Mouse (Mus musculus): Measurements from ENCODE around the gene Arrdc2.

Arrdc2 gene

GRCm38 (mm10) chr8:70797081-70798070 is 42.1 kb downstream of the Arrdc2 start:
- in situ Hi-C loops (cut with MboI; ENCODE audit: low pct_unique_long_range_greater_than_20kb in 1 of 2, low sequenced_read_pairs in 2 of 2, unreplicated experiment in 1 of 2) = no loop called here

GRCm38 (mm10) chr8:70796403-70797080 is 43.0 kb downstream of the Arrdc2 start:
- in situ Hi-C loops (cut with MboI; ENCODE audit: low pct_unique_long_range_greater_than_20kb in 1 of 2, low sequenced_read_pairs in 2 of 2, unreplicated experiment in 1 of 2) = no loop called here

DNA sequence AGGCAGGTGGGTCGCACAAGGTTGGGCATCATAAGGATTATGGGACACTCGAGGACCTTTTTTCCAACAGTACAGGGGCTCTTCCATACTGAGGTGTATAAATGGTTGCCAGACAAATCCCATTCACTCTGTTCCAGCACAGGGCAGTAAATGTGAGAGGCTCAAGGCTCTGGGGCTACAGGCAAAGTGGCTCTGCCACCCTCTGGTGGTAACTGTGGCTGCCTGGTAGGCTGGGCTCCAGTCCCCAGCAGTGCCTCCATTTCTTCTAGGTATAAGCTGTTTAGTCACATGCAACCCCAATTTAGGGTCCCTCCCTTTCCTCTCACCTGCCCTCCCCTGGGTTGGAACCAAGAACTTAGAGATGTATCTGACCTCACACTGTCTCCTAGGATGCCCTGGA is 44.1 kb downstream of the Arrdc2 start:
- in situ Hi-C loops (cut with MboI; ENCODE audit: low pct_unique_long_range_greater_than_20kb in 1 of 2, low sequenced_read_pairs in 2 of 2, unreplicated experiment in 1 of 2) = no loop called here

DNA sequence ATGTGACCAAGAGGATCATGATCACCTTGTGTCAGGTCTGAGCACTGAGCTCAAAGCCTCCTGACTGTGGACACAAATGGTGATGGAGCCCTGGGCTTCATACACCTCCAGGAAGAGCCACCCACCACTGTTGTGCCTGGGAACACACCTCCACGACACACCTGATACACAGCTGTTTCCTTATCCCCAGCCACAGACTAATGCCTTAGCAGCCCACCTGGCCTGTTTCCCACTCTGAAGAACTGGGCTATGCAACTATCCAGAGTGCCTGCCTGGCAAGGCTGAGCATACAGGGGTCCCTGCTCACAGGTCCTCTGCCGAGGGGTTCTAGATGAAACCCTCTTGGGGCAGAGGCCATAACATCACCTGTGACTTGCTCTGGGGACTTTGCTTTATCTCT is 45.3 kb downstream of the Arrdc2 start:
- in situ Hi-C loops (cut with MboI; ENCODE audit: low pct_unique_long_range_greater_than_20kb in 1 of 2, low sequenced_read_pairs in 2 of 2, unreplicated experiment in 1 of 2) = no loop called here

- in situ Hi-C loops (cut with MboI; ENCODE audit: low pct_unique_long_range_greater_than_20kb in 1 of 2, low sequenced_read_pairs in 2 of 2, unreplicated experiment in 1 of 2) = no loop called here
Observed at GRCm38 (mm10) chr8:70792700-70793099, 46.8 kb downstream of the Arrdc2 start.

- in situ Hi-C loops (cut with MboI; ENCODE audit: low pct_unique_long_range_greater_than_20kb in 1 of 2, low sequenced_read_pairs in 2 of 2, unreplicated experiment in 1 of 2) = no loop called here
Observed at GRCm38 (mm10) chr8:70791975-70792691, 47.4 kb downstream of the Arrdc2 start.

- in situ Hi-C loops (cut with MboI; ENCODE audit: low pct_unique_long_range_greater_than_20kb in 1 of 2, low sequenced_read_pairs in 2 of 2, unreplicated experiment in 1 of 2) = no loop called here
Observed at GRCm38 (mm10) chr8:70791294-70791701, 48.2 kb downstream of the Arrdc2 start.

DNA sequence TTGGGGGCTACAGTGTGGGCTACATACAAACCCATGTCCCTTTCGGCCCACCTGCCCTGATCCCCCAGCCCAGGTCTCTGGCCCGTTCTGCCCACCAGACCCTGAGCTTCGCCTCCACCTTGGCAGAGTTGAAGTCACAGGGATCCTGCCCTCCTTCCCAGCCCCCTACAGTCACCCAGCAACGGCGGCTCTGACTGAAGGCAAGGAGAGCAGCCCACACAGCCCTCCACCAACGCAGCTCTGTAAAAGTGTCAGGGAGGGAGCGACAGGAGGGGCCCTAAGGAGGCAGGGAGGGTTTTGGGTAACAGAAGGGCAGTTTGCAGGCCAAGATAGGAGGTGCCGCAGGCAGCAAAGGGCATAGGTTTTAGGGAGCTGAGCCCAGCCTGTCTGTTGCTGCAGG is 48.7 kb downstream of the Arrdc2 start:
- in situ Hi-C loops (cut with MboI; ENCODE audit: low pct_unique_long_range_greater_than_20kb in 1 of 2, low sequenced_read_pairs in 2 of 2, unreplicated experiment in 1 of 2) = no loop called here

DNA sequence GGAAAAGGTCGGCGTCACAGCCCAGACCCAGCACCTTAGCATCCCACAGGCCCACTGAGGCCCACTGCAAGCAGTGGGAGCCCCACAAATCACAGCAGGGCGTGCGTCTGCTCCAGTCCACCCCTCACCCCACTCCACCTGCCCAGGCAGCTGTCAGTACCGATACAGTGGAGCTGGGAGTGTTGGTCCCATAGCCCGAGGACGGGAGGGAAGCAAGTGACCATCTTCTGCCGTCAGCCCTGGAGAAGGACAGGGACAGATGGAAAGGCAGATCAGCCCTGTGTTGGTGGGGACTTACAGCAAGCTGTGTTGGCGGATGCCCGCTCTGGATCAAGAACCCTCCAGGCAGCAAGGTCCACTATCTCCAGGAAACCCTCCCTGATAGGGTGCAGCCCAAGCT is 50.5 kb downstream of the Arrdc2 start:
- in situ Hi-C loops (cut with MboI; ENCODE audit: low pct_unique_long_range_greater_than_20kb in 1 of 2, low sequenced_read_pairs in 2 of 2, unreplicated experiment in 1 of 2) = no loop called here

- in situ Hi-C loops (cut with MboI; ENCODE audit: low pct_unique_long_range_greater_than_20kb in 1 of 2, low sequenced_read_pairs in 2 of 2, unreplicated experiment in 1 of 2) = no loop called here
Observed at GRCm38 (mm10) chr8:70787941-70788667, 51.4 kb downstream of the Arrdc2 start.

- in situ Hi-C loops (cut with MboI; ENCODE audit: low pct_unique_long_range_greater_than_20kb in 1 of 2, low sequenced_read_pairs in 2 of 2, unreplicated experiment in 1 of 2) = no loop called here
Observed at GRCm38 (mm10) chr8:70787051-70787445, 52.5 kb downstream of the Arrdc2 start.

DNA sequence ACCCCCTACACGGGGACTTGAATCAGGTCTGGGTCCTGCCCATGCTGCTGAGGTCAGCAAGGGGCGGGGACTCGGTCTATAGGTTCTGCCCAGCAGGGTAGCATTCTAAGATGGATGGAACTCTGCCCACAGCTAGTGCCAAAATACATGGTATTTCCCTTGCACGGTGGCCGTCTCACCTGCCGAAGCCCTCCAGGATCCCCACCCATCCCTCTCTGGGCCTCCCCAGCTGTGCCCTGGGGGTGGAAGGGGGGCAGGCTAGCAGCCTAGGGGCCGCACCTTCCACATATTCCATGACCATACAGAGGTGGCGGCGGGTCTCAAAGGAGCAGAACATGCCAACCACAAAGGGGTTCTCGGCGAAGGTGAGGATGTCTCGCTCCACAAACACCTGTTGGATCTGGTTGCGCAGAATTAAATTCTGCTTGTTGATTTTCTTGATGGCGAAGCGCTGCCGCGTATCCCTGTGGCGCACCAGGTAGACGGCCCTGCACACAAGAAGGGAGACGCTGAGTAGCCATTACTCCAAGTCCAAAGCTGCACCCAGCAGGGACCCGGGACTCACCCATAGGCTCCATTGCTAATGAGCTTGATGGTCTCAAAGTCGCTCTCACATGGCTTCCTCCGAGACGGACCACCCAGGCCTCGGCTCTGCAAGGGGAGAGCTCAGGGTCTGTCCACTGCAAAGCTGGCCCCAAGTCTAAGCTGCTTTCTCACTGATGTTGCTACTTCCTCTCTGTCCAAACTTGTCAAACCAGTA is 53.0 kb downstream of the Arrdc2 start:
- in situ Hi-C loops (cut with MboI; ENCODE audit: low pct_unique_long_range_greater_than_20kb in 1 of 2, low sequenced_read_pairs in 2 of 2, unreplicated experiment in 1 of 2) = no loop called here

All from mouse embryonic stem cell (cell line).